Mouse (Mus musculus) cerebellum, adult 2 months (tissue): ENCODE measurements around the gene Ggps1.

Source experiments
- CTCF ChIP-seq: fragments of 200-500 bp; IDR thresholded peaks from 2 replicates; pipeline ENCODE4 v1.5.1; 2011; ENCODE audit warnings: low read depth, mild to moderate bottlenecking, control low read depth, low read length, moderate library complexity, borderline replicate concordance; ENCODE audit not compliant: insufficient read depth
- POLR2A ChIP-seq: fragments of 200-500 bp; IDR thresholded peaks from 2 replicates; pipeline ENCODE4 v1.6.1; 2011; ENCODE audit warnings: low read length, control low read depth, borderline replicate concordance; ENCODE audit not compliant: insufficient read depth

- no peak for TF ChIP-seq POLR2A
- TF ChIP-seq CTCF, result no peak
These were observed 11.1 kb upstream of the Ggps1 start for GRCm38 (mm10) chr13:14074371-14074770.
